Mouse (Mus musculus): Measurements from ENCODE around the gene Hist2h2be. TPM values are rescaled to one million over a fixed set of nuclear protein-coding genes. Genes with fewer than 3 reads are reported as not detected.

Gene Hist2h2be
- polyA plus RNA-seq, 1 experiment, result 8.3 TPM

Other genes starting within 250 kb of the Hist2h2be start
- 16.3 and 19.0 TPM in 2 replicates for gene Plekho1, start 225.1 kb upstream of the Hist2h2be start, polyA plus RNA-seq (2012; rRNA removed)
- gene Vps45, start 162.7 kb upstream of the Hist2h2be start, polyA plus RNA-seq (2012; rRNA removed), result 4.7 and 5.3 TPM in 2 replicates
- 3.6 and 3.7 TPM in 2 replicates for gene Otud7b, start 116.6 kb upstream of the Hist2h2be start, polyA plus RNA-seq (2012; rRNA removed)
- gene Mtmr11, start 59.1 kb upstream of the Hist2h2be start, polyA plus RNA-seq (2012; rRNA removed), result 9.6 and 12.3 TPM in 2 replicates
- gene Sf3b4, start 48.8 kb upstream of the Hist2h2be start, polyA plus RNA-seq (2012; rRNA removed), result 26.1 and 26.7 TPM in 2 replicates
- 0.30 and 0.41 TPM in 2 replicates for gene Sv2a, start 40.0 kb upstream of the Hist2h2be start, polyA plus RNA-seq (2012; rRNA removed)
- gene Bola1, start 1.4 kb upstream of the Hist2h2be start, polyA plus RNA-seq (2012; rRNA removed), result 29.2 and 31.1 TPM in 2 replicates
- 0.42 and 0.82 TPM in 2 replicates for gene Hist2h2ab, start 1.3 kb upstream of the Hist2h2be start, polyA plus RNA-seq (2012; rRNA removed)
- 7.7 and 8.1 TPM in 2 replicates for gene Hist2h2ac, start 239 bp upstream of the Hist2h2be start, polyA plus RNA-seq (2012; rRNA removed)
- gene Hist2h3c2, start 18.0 kb downstream of the Hist2h2be start, polyA plus RNA-seq (2012; rRNA removed), result 31.1 and 37.7 TPM in 2 replicates
- gene Hist2h2aa2, start 19.2 kb downstream of the Hist2h2be start, polyA plus RNA-seq (2012; rRNA removed), result 39.3 and 40.4 TPM in 2 replicates
- gene Hist2h2aa1, start 24.4 kb downstream of the Hist2h2be start, polyA plus RNA-seq (2012; rRNA removed), result 83.3 and 119 TPM in 2 replicates
- gene Hist2h3c1, start 25.6 kb downstream of the Hist2h2be start, polyA plus RNA-seq (2012; rRNA removed), result 1.9 and 8.4 TPM in 2 replicates
- gene Hist2h4, start 42.2 kb downstream of the Hist2h2be start, polyA plus RNA-seq (2012; rRNA removed), result 4.5 and 4.7 TPM in 2 replicates
- 30.7 and 34.8 TPM in 2 replicates for gene Hist2h3b, start 47.5 kb downstream of the Hist2h2be start, polyA plus RNA-seq (2012; rRNA removed)
- 7.1 and 7.9 TPM in 2 replicates for gene Hist2h2bb, start 48.6 kb downstream of the Hist2h2be start, polyA plus RNA-seq (2012; rRNA removed)
- gene Fcgr1, start 72.8 kb downstream of the Hist2h2be start, polyA plus RNA-seq (2012; rRNA removed), result 9.7 and 11.7 TPM in 2 replicates
- gene BC107364, start 231.2 kb downstream of the Hist2h2be start, polyA plus RNA-seq (2012; rRNA removed), result 0.05 and 0.07 TPM in 2 replicates